Mouse (Mus musculus): ENCODE results near the gene Tpst2. TPM values are rescaled to one million over a fixed set of nuclear protein-coding genes. Genes with fewer than 3 reads are reported as not detected.

The Tpst2 gene
- total RNA-seq, 2 experiments from 2014 or later, result 208 to 233 TPM

DNA sequence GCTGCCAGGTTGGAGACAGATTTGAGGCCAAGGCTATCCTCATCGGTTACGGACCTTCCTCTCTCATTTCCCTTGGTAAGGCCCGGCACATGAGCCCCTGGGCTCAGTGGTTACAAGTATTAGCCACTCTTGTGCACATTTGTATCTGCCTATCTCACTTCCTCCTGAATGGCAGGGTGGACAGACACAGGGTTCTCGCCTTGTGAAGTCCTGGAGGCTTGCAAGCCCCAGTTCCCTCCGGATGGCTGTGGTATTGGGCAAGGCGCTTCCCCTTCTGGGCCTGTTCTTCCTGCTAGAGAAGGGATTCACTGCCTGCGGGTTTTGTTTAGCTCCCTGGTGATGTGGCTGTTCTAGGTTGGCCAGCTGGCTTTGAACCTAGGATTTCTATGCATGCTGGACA is 3.7 kb downstream of the Tpst2 start:
- DNase-seq (ENCODE audit: low spot score in 2 of 2), result no peak

DNA sequence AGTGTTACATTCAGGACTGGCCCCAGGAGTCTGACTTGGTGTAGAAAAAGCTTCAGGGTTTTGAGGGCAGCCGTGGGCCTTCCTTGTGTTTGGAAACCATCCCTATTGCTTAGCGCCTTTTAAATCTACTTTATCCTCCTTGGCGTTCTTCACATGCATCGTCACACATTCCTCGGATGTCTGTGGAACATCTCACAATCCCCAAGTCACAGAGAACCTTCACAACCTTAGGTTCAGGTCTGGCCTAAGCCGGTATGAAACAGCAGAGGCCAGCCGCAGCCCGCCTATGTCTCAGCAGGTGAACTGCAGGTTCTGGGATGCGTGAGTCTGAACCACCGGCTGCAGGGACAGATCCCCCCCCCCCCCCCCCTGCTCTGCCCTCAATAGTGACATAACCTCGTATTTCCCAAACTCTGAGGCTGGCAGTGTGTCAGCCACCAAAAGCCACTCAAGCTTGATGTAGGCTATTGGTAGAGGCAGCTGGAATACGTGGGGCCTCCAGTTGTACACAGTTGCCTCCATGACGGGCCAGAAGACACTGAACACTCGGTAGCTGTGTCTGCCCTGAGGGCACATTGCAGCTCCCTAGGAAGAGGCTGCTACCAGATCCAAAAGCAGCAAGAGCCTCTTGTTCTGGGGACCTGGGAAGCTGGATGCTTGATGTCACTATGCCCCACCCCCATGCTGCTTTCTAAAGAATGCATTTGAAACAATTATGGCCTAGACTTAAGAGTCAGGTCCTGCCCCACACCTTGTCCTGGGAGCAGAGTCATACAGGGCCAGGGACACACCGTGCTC is 4.6 kb downstream of the Tpst2 start:
- DNase-seq (ENCODE audit: low spot score in 2 of 2), result no peak

DNA sequence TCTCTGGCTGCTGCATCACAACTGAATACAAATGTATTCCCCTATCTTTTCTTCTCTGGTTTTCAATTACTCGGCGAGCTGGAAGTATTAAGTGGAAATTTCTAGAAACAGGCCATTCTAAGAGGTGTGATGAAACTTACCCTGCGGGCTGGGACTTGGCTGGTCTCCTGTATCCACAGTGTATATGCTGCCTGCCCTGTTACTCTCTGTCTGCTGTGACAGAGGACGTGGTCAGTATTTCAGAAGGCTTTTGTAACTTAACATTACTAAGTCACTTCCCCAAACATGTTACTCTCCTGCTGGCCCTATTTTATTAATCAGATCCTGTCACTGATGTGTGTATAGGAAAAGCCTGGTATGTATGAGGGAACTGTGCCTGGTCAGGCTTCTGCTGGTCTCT is 5.2 kb downstream of the Tpst2 start:
- no peak for DNase-seq (ENCODE audit: low spot score in 2 of 2)

DNA sequence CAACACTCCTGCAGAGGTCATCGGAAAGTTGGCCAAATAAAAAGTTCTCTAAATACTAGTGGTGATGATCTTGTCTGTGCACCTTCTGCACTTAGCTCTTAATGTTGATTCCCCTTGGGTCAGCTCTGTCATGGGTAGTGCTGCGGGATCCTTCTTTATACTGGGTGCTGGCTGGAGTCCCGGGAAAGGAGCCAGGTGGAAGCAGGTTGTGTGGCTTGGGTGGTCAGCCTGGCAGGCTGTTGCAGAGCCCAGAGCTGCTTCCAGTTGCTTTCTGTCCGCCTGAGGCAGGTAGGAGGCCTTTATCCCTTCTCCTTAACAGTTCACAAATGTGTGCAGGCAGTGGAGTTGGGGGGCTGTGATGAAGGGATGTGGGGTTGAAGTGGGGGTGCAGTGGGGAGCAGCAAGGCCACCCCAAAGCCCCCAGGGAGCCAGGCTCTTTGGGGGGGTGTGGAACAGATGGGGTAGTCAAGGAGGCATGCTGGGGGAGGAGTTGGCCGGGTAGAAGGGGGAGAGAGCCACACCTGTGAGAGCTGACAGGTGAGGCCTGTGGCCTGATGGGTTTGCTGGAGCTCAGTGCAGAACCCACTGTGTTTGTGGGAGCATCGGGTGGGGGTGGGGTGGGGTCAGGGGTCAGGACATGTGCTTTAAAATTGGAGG is 5.8 kb downstream of the Tpst2 start:
- no peak for DNase-seq (ENCODE audit: low spot score in 2 of 2)

DNA sequence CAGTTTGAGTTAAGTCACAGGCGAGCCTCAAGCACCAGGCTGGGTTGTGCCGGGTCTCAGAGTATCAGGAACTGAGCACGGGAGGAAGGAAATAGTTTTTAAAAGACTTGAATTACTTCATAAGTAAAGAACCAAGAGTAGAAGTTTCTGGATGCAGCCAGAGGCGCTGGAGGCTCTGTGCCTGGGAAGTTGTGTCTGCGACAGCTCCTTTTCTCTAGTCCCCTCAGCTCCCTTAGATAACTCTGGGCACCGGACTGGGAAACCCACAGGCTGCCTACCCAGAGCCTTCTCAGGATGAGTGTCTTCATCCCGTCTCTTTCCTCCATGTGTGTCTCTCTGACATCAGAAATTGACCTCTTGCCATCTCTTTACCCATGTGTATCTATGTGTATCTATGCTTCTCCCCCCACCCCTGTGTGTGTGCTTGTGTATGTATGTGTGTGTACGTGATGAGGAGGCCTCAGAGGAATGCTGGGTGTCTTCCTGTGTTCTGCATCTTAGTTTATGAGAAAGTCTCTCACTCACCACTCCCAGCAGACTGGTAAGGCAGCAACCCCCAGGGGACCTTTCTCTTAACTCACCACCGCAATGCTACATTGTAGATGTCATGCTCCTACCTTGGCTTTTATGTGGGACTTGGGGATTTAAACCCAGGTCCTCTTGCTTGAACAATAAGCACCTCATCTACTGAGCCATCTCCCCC is 6.4 kb downstream of the Tpst2 start:
- DNase-seq (ENCODE audit: low spot score in 2 of 2), result no peak

DNA sequence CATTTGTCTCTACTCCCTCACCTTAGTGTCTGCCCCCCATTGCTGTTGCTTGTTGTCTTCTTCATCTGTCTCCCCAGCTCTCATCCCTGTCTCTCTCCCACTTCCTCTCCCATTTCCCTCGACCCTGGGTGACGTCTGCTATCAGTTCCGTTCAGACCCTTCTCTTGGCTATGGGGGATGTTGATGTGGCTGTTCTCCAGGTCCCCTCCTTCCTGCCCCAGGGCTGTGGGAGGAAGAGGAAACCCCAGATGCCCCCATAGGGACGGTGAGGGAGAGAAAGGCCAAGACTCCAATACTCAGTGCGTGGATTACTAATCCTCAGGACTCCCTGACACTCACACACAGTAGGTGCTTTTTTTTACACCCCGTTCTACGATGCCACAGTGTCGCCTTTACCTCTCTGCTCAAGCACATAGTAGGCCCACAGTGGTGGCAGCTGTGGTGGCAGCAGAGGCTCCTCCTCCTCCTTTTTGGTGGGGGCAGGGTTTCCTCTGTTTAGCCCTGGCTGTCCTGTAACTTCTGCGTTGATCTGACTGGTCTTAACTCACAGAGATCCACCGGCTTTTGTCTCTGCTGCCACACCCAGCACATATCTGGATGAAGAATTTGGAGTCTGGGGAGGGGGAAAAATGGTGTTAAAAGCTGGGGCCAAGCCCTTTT is 7.2 kb downstream of the Tpst2 start:
- no peak for DNase-seq (ENCODE audit: low spot score in 2 of 2)

DNA sequence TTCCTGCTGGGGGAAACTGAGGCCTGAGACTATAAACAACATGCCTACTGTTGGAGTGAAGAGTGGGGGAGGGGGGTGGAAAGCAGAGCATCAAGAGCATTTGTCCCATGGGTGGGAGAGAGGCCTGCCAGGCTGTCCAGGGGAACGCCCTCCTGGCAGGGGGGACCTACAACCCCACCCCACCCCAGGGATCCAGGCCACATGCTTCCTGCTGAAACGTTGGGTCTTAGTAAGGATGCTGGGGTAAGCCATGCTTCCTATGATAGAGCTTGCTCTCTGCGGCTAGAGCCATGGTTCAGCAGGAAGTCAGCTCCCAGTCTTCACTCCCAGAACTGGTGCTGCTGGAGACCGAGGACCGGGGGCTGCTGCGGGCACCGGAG is 7.7 kb downstream of the Tpst2 start:
- DNase-seq (ENCODE audit: low spot score in 2 of 2), result no peak

DNA sequence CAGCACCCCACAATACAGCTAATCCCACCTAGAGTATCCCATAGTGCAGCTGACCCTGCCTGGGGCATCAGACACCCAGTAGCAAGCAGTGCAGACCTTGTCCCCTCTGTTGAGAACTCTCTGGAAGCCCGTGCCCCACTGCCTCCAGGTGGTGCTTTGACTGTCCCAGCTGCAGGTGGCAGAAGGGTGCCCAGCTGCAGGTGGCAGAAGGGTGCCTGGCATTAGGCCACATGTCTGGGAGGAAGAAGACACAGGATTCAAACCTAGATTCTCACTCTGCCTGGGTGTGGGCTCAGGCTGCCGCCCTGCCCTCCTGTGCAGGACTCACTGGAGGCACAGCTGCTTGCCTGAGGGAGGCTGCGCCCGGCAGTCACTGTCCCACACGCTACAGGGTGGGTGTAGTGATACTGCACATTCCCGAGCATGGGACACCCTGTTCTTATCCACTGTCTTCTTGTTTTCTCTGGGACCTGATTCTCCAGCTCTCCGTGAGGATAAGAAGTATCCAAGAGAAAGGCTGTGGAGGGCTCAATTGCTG is 9.1 kb downstream of the Tpst2 start:
- no peak for DNase-seq (ENCODE audit: low spot score in 2 of 2)

DNA sequence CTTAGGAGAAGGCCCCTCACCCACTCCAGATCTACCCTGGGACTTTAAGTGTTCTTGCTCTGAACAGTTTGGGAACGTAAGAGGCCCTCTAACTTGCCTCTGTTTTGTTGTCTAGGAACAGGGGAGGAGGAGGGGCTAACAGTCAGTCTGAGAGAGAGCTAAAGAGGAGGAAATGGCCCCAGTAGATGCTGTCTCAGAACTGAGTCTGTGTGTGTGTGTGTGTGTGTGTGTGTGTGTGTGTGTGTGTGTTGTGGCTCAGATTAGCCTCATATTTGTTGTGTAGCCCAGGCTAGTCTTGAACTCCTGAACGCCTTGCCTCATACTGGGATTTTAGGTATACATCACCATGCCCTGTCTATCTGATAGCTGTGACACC is 10.1 kb downstream of the Tpst2 start:
- DNase-seq (ENCODE audit: low spot score in 2 of 2), result no peak

DNA sequence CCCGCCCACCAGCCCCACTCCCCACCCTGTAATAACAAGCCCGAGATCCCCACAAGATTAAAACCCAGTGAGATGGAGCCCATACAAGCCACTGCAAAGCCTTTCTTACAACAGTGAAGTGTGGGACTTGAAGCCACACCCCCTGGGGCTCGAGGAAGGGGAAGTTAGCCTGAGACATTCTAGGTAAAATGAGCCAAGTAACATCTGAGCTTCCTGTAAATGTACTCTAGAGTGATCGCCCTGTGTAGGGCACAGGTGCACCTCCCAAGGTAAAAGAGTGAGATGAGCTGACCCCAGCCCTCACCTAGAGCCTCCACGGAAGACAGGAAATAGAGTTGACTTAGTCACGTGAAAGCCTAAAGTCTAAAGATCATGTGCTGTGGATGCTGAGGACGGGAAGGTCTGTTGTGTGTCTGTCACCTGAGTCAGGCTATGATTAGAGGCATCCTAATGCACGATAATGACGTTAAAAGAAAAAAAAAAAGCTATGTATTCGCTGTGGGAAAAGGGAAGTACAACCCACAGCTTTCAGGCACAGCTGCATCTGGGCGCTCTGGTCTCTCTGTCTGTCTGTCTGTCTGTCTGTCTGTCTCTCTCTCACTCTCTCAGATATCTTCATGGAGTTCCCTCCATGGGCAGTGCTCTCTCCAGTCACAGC is 10.6 kb downstream of the Tpst2 start:
- DNase-seq (ENCODE audit: low spot score in 2 of 2), result no peak

DNA sequence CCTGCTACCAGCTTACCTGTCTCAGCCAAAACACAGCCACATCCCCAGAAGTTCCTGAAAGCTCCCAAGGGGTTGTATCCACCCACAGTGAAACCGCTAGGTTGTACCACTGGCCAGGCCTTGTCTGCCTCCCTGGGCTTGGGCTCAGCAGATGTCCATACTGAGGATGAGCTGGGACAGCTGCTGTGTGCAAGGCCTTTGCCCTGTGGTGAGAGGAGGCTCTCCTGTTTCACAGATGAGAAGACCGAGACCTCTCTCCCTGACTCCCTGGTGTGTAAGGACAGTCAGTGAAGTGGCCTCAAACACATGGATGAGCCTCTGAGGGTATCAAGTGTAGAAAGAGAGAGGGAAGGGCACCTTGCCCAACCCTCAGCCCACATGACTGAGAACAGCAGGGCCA is 11.2 kb downstream of the Tpst2 start:
- DNase-seq (ENCODE audit: low spot score in 2 of 2), result no peak

DNA sequence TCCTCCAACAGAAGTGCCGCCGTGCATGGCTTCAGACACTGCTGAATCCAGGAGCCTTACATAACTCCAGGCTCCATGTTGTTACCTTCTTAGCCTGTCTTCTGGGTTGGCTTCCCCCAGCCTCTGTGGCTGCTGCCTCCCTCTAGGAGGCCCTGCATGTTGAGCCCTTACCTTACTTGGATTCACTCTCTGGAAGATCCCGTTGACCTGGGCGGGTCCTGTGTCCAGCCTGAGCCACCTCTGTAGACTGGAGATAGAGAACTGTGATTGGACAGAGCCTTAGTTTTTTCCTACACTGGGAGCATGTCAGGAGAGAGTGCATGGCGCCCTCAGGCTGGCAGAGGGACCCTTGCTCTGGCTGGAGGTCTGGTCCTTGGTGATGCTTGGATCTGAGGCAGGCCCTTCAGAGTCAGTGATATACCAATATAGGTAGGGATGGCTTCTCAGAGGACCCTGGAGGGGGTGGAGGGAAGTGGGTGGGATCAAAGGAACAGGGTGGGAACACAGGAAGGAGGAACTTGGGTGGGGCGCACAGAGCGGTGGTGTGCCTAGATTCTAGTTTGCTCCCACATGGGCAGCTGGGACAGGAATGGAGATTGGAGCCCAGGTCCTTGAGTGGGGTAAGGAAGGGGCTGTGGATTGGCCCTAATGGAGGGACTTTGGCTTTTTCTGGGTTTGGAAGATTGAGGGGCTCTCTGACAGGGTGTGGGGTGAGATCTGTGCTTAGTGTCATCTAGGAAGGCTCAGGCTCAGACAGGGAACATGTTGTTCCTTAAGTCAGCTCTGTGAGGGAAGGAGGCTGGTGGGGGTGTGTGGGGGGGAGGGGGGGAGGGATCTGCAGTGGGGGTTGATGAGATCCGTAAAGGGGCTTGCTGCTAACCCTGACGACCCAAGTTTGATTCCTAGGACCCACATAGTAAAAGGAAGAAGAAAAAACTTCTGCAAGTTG is 12.0 kb downstream of the Tpst2 start:
- no peak for DNase-seq (ENCODE audit: low spot score in 2 of 2)

DNA sequence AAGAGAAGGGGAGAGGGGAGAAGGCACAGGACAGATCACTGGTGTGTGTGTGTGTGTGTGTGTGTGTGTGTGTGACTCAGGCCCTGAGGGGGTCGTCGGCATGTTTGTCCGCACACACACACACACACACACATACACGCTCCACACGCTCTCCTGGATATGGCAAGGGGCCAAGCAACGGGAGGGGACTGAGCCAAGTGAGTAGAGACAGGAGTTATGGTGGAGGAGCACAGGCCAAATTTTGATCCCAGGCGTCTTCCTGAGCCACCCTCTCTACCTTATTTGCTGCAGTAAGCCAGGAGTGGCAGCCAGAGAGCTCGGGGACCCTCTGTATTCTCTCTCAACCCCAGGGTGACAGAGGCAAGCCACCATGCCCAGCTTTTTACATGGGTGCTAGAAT is 12.7 kb downstream of the Tpst2 start:
- DNase-seq (ENCODE audit: low spot score in 2 of 2), result no peak

DNA sequence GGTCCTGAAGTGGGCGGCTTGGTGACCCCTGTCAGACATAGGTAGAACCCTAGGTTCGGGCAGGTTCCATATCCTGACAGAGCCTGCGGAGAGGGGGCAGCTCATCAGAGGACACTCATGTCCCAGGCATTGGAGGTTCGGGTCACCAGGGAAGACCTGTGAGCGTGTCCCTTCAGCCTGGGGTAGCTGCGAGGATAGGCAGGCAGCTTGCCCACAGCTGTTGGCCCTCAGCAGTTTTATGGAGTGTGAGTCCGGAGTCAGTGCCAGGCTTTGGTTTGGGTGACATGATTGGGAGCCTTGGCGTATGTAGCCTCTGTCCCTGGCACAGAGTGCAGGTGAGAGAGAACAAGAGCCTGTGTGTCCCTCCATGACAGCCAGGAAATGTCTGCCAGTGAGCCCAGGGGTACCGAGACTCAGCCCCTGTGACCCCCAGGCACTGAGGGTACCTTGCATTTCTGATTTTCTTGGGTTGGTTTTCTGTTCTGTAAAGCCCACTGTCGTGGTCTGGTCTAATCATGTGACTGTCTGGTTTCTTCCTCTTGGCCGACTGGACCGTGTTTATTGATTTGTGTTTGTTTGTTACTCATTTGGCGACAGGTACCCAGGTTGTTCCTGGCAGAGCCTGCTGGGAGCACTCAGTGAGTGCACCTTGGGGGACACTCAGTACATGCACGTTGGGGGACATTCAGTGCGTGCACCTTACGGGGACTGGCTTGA is 13.5 kb downstream of the Tpst2 start:
- no peak for DNase-seq (ENCODE audit: low spot score in 2 of 2)

DNA sequence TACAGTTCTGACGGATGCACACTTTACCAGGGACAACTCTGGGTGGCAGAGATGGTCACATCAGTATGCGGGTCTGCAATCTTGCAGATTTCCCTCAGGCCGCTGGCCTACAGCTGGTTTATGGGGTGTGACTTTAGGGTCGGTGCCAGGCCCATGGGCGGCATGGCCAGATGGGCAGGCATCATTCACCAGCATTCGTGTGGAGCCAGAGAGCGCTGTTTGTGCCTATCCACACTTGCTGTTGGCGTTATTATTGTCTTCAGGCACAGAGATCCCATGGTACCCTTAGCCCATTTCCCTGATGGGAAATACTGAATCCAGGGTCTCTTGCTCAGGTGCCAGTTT is 14.0 kb downstream of the Tpst2 start:
- no peak for DNase-seq (ENCODE audit: low spot score in 2 of 2)

DNA sequence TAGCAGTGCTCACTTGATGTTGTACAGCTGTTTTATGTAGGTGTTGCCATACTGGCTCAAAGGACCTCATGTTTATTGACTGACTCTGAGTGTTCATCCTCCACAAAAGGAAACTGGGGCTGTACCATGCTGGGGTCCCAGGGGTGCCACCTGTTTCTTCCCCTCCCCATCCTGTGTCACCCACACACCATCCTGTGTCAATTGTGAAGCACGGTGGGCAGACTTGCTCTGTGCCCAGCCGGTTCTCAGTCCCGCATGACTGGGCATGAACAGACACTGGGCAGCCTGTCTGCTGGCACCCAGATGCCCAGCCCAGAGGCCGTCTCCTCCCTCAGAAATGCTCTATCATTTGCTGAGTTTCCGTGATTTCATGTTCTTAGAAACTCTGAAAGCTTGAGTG is 15.4 kb downstream of the Tpst2 start:
- DNase-seq (ENCODE audit: low spot score in 2 of 2), result no peak

DNA sequence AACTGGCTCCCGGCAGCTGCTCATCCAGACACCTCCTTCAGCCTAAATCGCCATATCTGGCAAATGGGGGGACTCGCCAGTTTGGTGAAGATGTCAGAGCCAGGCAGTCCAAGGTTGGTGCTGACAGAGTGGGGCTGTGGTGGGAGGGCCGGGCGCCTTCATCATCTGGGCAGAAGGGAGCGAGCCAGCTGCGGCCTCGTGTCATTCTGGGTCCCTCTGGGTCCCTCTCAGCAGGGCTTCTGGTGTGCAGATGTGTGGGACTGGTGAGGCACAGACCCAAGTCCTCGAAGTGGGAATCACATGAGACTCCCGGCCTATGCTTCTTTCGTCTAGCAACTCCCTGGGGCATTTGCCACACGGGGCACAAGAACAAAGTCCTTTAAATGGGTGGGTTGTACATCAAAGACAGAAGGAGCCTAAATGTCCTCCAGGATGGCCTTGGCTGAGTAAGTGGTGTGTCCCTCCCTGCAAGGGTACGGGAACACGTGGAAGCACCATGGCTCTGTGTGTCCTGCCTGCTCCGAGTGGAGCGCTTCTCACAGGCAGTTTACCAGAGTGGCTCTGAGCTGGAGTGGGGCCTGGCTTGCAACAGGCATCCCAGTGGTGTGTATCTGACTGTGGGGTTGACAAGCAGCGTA is 16.0 kb downstream of the Tpst2 start:
- no peak for DNase-seq (ENCODE audit: low spot score in 2 of 2)

DNA sequence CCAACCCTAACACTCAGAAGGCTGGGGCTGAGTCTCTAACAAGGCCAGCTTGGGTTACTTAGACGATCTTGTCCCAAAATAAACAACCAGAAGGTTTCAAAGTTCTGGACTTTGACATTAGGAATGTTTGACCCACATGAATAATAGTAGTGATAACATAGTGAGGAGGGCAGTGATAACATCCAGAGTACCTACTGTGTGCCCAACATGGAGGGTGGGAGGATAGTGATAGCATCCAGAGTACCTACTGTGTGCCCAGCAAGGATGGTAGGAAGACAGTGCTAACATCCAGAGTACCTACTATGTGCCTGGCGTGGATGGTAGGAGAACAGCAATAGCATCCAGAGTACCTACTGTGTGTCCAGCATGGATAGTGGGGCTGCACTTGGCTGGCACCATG is 17.3 kb downstream of the Tpst2 start:
- no peak for DNase-seq (ENCODE audit: low spot score in 2 of 2)

DNA sequence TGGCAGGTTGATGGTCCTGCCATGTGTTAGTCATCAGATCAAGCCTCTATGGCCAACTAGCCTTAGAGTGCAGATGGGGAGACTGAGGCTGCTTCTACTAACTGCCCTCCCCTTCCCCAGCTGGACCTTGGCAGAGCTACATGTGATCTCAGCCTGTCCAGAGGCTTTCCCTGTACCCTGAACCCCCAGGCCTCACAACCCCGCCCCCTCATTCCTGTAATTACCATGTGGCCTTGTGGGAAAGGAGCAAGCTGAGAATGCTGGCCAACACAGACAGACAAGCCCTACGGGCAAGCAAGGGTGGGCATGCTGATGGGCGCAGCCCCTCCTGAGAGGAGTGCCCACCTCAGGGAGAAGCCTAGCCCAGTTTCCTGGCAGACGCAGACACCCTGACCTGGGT is 18.2 kb downstream of the Tpst2 start:
- DNase-seq (ENCODE audit: low spot score in 2 of 2), result no peak
